Mouse (Mus musculus): Measurements from ENCODE around the gene Wdr43. TPM values are rescaled to one million over a fixed set of nuclear protein-coding genes. Genes with fewer than 3 reads are reported as not detected.

Wdr43 gene
- polyA plus RNA-seq, 1 experiment: 2.8 TPM

- Histone ChIP-seq H3K4me1 (ENCODE audit: control insufficient read depth, insufficient read depth, insufficient read length, low read length) (no peaks in the 10 kb centered on the region), H3K36me3 (ENCODE audit: control insufficient read depth, insufficient read depth, low read length) (no peaks in the 10 kb centered on the region), H3K27me3 (ENCODE audit: control insufficient read depth, insufficient read depth, low read length) (no peaks in the 10 kb centered on the region), H3K4me3 (ENCODE audit: low read depth, low read length) (no peak overlapping the region), H3K27ac (ENCODE audit: insufficient read depth, low read depth, low read length) (no peak overlapping the region)
- WGBS: 67% methylated on average over 5 of the region's 5 CpGs
- no peak for TF ChIP-seq POLR2A (IDR thresholded peaks at IDR 0.05; ENCODE audit: low read depth, low read length)
- TF ChIP-seq CTCF (IDR thresholded peaks at IDR 0.05; ENCODE audit: extremely low read depth, insufficient read length, insufficient replicate concordance, low read depth, low read length): no peak
Measured at GRCm38 (mm10) chr17:71689903-71690302, 74.2 kb downstream of the Wdr43 start.

DNA sequence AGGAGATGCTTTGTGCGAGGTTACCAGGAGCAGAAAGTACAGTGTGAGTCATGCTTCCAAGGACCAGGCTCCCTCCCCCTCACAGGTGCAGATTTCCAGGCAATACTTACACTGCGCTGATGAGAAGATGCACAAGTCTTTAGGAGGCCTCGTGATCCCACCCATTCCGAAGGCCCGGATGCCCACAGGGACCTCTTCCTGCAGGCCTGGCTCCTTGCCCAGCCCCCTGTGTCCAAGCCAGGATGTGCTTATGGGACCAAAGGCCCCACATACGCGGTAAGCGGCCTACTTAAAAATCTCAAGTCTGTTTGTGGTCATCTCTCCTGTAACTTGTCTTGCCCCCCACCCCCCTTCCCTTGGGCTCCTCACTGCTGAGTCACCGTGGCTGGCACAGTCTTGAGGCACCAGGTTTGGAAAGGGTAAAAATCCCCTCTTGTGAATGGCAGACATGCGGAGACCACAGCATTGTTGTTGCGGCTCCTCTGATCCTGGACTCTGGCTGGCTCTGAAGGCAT is 75.7 kb downstream of the Wdr43 start:
- Histone ChIP-seq H3K4me3 (ENCODE audit: low read depth, low read length) (no peak overlapping the region), H3K36me3 (ENCODE audit: control insufficient read depth, insufficient read depth, low read length) (no peaks in the 10 kb centered on the region), H3K4me1 (ENCODE audit: control insufficient read depth, insufficient read depth, insufficient read length, low read length) (no peaks in the 10 kb centered on the region), H3K27ac (ENCODE audit: insufficient read depth, low read depth, low read length) (no peak overlapping the region), H3K27me3 (ENCODE audit: control insufficient read depth, insufficient read depth, low read length) (no peaks in the 10 kb centered on the region)
- 61% methylated on average over 11 of the region's 11 CpGs for WGBS
- no peak for TF ChIP-seq CTCF (IDR thresholded peaks at IDR 0.05; ENCODE audit: extremely low read depth, insufficient read length, insufficient replicate concordance, low read depth, low read length)
- TF ChIP-seq POLR2A (IDR thresholded peaks at IDR 0.05; ENCODE audit: low read depth, low read length): no peak

DNA sequence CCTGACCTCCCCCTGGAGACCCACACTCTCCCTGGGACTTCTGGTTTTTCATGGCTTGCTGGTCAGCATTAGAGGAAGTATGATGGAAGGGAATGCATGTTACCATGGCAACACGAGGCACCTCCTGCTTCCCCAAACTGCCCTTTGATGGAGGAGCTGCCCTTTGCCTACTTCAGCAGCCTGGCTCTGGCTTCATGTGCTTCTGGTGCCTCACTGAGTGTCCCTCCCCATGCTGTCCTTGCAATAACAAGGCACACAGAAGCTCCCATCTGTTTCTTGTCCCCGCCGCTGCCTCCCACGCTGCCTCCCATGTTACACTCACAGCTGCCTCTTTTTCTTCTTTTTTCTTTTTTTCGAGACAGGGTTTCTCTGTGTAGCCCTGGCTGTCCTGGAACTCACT is 77.6 kb downstream of the Wdr43 start:
- no peak overlapping the region for H3K4me3 ChIP-seq (ENCODE audit: low read depth, low read length)
- 63% methylated on average over 5 of the region's 5 CpGs for WGBS
- H3K27me3 ChIP-seq (ENCODE audit: control insufficient read depth, insufficient read depth, low read length): no peaks in the 10 kb centered on the region
- TF ChIP-seq CTCF (IDR thresholded peaks at IDR 0.05; ENCODE audit: extremely low read depth, insufficient read length, insufficient replicate concordance, low read depth, low read length): no peak
- TF ChIP-seq POLR2A (IDR thresholded peaks at IDR 0.05; ENCODE audit: low read depth, low read length): no peak
- no peaks in the 10 kb centered on the region for H3K36me3 ChIP-seq (ENCODE audit: control insufficient read depth, insufficient read depth, low read length)
- H3K4me1 ChIP-seq (ENCODE audit: control insufficient read depth, insufficient read depth, insufficient read length, low read length): no peaks in the 10 kb centered on the region
- H3K27ac ChIP-seq (ENCODE audit: insufficient read depth, low read depth, low read length): no peak overlapping the region

- no peaks in the 10 kb centered on the region for H3K36me3 ChIP-seq (ENCODE audit: control insufficient read depth, insufficient read depth, low read length)
- WGBS: 66% methylated on average over 8 of the region's 8 CpGs
- no peaks in the 10 kb centered on the region for H3K4me1 ChIP-seq (ENCODE audit: control insufficient read depth, insufficient read depth, insufficient read length, low read length)
- peak; percentile 29; the same call in 1 of the 2 replicates for TF ChIP-seq CTCF (IDR thresholded peaks at IDR 0.05; ENCODE audit: extremely low read depth, insufficient read length, insufficient replicate concordance, low read depth, low read length)
- no peak for TF ChIP-seq POLR2A (IDR thresholded peaks at IDR 0.05; ENCODE audit: low read depth, low read length)
- H3K27ac ChIP-seq (ENCODE audit: insufficient read depth, low read depth, low read length): no peak overlapping the region
- H3K4me3 ChIP-seq (ENCODE audit: low read depth, low read length): no peak overlapping the region
- no peaks in the 10 kb centered on the region for H3K27me3 ChIP-seq (ENCODE audit: control insufficient read depth, insufficient read depth, low read length)
Measured at GRCm38 (mm10) chr17:71693780-71694179, 78.1 kb downstream of the Wdr43 start.

DNA sequence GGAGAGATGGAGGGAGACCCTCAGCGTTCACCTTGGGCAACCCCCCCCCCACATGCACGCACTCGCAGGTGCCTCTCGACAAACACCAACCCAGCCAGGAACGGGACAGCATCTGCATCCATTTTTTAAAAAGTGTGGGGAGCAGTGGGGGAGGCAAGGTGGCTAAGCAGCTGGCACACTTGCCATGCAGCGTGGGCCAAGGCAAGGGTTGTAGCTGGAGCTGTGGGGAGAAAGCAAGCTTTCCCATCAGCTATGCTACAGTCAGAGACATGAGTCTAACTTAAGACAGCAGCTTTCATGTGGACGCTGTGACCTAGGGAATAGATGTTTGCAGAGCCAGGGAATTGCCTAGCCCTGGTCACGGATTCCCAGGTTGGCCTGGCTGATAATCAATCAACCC is 79.5 kb downstream of the Wdr43 start:
- no peak overlapping the region for H3K27ac ChIP-seq (ENCODE audit: insufficient read depth, low read depth, low read length)

DNA sequence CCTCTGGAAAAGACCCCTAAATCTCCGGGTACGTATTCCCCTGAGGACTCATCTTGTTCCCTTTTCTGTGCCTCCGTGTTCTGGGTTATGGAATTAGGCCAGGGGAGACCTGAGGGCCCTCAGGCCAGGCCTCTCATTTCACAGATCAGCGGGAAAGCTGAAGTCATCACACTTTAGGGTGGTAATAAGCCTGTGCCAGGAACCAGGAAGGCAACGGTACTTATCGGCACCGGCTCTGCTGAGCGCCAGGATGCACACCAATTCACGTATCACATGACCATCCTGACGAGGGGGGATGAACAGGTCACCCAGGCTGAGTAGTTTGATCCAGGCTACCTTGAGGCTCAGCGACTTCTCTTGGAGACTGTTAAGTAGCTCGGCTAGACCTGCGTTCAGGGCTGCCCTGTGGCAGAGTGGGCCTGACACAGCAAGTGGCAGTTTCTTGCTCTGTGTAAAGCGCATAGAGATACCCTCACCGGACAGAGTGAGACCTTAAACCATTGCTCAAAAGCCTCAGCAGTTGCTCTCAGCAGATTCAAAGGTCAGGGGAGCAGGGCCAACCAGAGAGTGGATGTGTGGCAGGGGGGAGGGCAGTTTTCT is 80.1 kb downstream of the Wdr43 start:
- H3K27me3 ChIP-seq (ENCODE audit: control insufficient read depth, insufficient read depth, low read length): no peaks in the 10 kb centered on the region
- WGBS: 81% methylated on average over 15 of the region's 15 CpGs

More for the DNA sequence above, 79.5 kb downstream of the Wdr43 start:
- Histone ChIP-seq H3K4me3 (ENCODE audit: low read depth, low read length) (no peak overlapping the region), H3K36me3 (ENCODE audit: control insufficient read depth, insufficient read depth, low read length) (no peaks in the 10 kb centered on the region), H3K4me1 (ENCODE audit: control insufficient read depth, insufficient read depth, insufficient read length, low read length) (no peaks in the 10 kb centered on the region), H3K27me3 (ENCODE audit: control insufficient read depth, insufficient read depth, low read length) (no peaks in the 10 kb centered on the region)
- WGBS: 76% methylated on average over 8 of the region's 8 CpGs
- TF ChIP-seq POLR2A (IDR thresholded peaks at IDR 0.05; ENCODE audit: low read depth, low read length): no peak
- TF ChIP-seq CTCF (IDR thresholded peaks at IDR 0.05; ENCODE audit: extremely low read depth, insufficient read length, insufficient replicate concordance, low read depth, low read length): no peak

DNA sequence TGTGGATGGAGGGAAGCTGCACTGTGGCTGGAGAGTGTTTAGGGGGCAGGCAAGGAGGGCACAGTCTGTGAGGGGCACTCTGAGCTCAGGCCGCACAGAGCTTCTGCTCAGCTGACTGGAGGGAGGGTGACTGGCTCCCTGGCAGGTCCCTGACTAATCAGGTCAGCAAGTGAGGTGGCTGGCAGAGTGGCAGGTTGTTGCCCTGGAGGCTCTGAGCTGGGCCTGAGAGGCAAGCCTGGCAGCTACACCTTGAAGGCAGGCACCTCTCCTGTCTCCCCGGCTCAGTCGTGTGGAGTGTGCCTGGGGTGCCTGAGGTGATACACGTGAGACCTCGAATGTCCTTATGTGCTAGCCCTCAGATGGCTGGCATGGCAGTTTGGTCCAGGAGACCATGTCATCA is 80.7 kb downstream of the Wdr43 start:
- no peak overlapping the region for H3K27ac ChIP-seq (ENCODE audit: insufficient read depth, low read depth, low read length)
- H3K36me3 ChIP-seq (ENCODE audit: control insufficient read depth, insufficient read depth, low read length): no peaks in the 10 kb centered on the region
- WGBS: 85% methylated on average over 5 of the region's 5 CpGs
- TF ChIP-seq POLR2A (IDR thresholded peaks at IDR 0.05; ENCODE audit: low read depth, low read length) (no peak), CTCF (IDR thresholded peaks at IDR 0.05; ENCODE audit: extremely low read depth, insufficient read length, insufficient replicate concordance, low read depth, low read length) (no peak)
- no peaks in the 10 kb centered on the region for H3K27me3 ChIP-seq (ENCODE audit: control insufficient read depth, insufficient read depth, low read length)
- no peaks in the 10 kb centered on the region for H3K4me1 ChIP-seq (ENCODE audit: control insufficient read depth, insufficient read depth, insufficient read length, low read length)
- no peak overlapping the region for H3K4me3 ChIP-seq (ENCODE audit: low read depth, low read length)

More for the DNA sequence above, 80.1 kb downstream of the Wdr43 start:
- Histone ChIP-seq H3K36me3 (ENCODE audit: control insufficient read depth, insufficient read depth, low read length) (no peaks in the 10 kb centered on the region), H3K27ac (ENCODE audit: insufficient read depth, low read depth, low read length) (no peak overlapping the region), H3K4me3 (ENCODE audit: low read depth, low read length) (no peak overlapping the region), H3K4me1 (ENCODE audit: control insufficient read depth, insufficient read depth, insufficient read length, low read length) (no peaks in the 10 kb centered on the region)
- TF ChIP-seq CTCF (IDR thresholded peaks at IDR 0.05; ENCODE audit: extremely low read depth, insufficient read length, insufficient replicate concordance, low read depth, low read length) (no peak), POLR2A (IDR thresholded peaks at IDR 0.05; ENCODE audit: low read depth, low read length) (no peak)
